Mouse (Mus musculus) heart, adult 2 months (tissue): ENCODE measurements at regions not wholly inside any gene's neighbourhood (a gene's known extent, or its start where the extent isn't known, plus 50 kb on each side); places are given as distances from the start of the nearest gene placed in this dataset.

ENCODE experiments used
- CTCF ChIP-seq: fragments of 200-600 bp; IDR thresholded peaks from 2 replicates; pipeline ENCODE4 v1.8.1; 2022; ENCODE audit warnings: antibody characterized with exemption, mild to moderate bottlenecking, moderate library complexity
- EP300 ChIP-seq: fragments of 200-500 bp; IDR thresholded peaks from 2 replicates; pipeline ENCODE4 v1.6.1; 2011; ENCODE audit warnings: low read depth, low read length, control low read depth; ENCODE audit not compliant: insufficient read depth
- POLR2A ChIP-seq: fragments of 200-500 bp; IDR thresholded peaks from 2 replicates; pipeline ENCODE4 v1.6.1; 2011; ENCODE audit warnings: mild to moderate bottlenecking, low read depth, low read length, control low read depth; ENCODE audit not compliant: insufficient read depth

DNA sequence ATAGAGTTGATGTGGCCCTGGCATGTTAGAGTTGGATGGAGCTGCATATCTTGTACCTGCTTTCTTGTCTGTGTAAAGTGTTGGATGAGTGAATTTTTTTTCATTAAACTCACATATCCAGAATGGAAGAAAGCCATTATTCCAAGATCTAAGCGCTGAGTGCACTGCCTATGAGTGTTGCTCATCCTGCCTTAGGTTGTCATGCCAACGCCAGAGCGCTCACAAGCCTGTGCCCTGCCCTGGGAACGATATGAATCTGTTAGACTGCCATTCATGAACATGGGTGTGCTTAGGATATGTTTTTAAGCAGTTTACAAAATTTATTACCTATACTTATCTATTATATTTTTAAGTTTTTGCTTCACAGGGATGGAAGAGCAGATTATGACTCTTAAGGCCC lies 163.5 kb downstream of the Kcne4 start:
- TF ChIP-seq CTCF, result no peak
- no peak for TF ChIP-seq EP300
- TF ChIP-seq POLR2A, result no peak
